Mouse (Mus musculus): Measurements from ENCODE around the gene Mfsd2b. TPM values are rescaled to one million over a fixed set of nuclear protein-coding genes. Genes with fewer than 3 reads are reported as not detected.

Gene Mfsd2b
- polyA plus RNA-seq, 1 experiment from 2014 or later: 94.8 TPM

DNA sequence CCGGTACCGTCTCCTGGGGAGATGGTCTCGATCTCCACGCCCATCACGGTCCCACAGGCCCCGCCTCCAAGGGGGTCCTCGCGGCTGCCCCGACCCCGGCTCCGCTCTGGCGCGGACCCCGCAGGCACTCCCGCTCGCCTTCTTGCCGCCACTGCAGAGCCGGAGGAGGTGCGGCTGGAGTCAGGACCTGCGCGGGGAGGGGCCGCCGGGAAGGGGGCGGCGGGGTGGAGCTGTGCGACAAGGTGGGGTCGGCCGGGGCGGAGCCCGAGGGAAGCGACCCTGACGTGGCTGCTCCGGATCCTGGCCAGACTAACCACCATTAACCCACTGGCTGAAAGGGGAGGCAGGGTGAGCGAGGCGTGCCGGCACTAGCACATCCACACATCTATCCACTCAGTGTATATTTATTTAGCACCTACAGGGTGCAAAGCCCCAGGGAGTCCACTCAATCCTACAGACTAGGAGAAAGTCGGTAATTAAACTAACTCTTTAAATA, 32.7 kb downstream of the Mfsd2b start, which contains the start of gene Fkbp1b:
TSS of gene Fkbp1b (minus strand) at position 200 of the 496 bp plus-strand sequence.
- Histone ChIP-seq H3K4me3 (peak within 1 kb of the TSS; percentile 73), H3K4me1 (peaks cover 47% of the 10 kb centered on the region), H3K9me3 (replicated peaks) (no peaks in the 10 kb centered on the region), H3K27ac (no peak within 1 kb of the TSS; the same call in 1 of the 2 replicates), H3K9ac (peak within 1 kb of the TSS; percentile 76), H3K27me3 (replicated peaks) (peaks cover 7% of the 10 kb centered on the region), H3K36me3 (no peaks in the 10 kb centered on the region; the same call in 1 of the 2 replicates), H3K4me2 (peak within 1 kb of the TSS; percentile 99)
- ATAC-seq: peak; percentile 68
- under 1% methylated on average over 37 of the region's 37 CpGs for WGBS (ENCODE audit: insufficient replicate concordance)

DNA sequence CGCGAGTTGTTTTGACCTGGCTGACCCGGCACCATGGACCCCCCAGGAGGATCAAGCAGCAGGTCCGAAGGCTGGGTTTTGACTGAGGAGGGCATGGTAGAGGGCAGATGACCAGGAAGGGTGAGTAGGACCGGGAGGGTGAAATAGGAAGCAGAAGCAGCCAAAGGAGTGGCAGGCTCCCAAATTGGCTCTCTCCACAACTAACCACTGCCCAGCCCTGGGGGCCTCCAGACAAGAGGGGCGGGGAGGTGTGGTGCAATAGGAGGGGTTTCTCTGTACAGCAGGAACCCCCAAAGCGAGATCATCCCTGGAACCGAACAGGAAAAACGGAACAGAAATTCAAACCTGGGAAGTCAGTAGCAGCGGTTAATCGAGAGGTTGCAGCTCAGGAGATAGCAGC, 33.4 kb downstream of the Mfsd2b start:
- Histone ChIP-seq H3K27ac (no peak overlapping the region), H3K4me2 (peak overlapping the region; percentile 99)

DNA sequence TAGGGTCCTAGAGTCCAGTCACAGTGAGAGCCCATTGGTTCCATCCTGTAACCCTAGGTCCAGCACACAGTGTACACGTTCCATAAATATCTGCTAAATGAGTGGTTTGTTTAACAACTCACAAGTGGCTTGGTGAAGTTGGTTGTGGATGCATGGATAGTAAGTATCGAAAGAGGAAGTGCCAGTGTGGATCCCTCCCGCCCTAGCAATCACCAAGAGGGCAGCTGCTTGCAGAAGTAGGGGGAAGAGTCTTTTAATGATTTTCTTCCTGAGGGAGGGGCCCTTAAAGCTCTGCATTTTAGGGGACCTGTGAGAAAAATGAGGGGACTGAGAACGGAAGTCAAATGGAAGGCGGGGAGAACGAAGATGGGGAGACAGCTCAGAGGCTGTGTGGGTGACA, 34.1 kb downstream of the Mfsd2b start:
- H3K9me3 ChIP-seq (replicated peaks): no peaks in the 10 kb centered on the region

More for the DNA sequence above, 33.4 kb downstream of the Mfsd2b start:
- no peaks in the 10 kb centered on the region for H3K9me3 ChIP-seq (replicated peaks)
- H3K27me3 ChIP-seq (replicated peaks): peaks cover 7% of the 10 kb centered on the region
- H3K9ac ChIP-seq: peak overlapping the region; percentile 76
- H3K4me3 ChIP-seq: peak overlapping the region; percentile 73
- 2% methylated on average over 11 of the region's 11 CpGs for WGBS (ENCODE audit: insufficient replicate concordance)
- H3K4me1 ChIP-seq: peaks cover 47% of the 10 kb centered on the region
- H3K36me3 ChIP-seq: no peaks in the 10 kb centered on the region
- no peak for ATAC-seq

DNA sequence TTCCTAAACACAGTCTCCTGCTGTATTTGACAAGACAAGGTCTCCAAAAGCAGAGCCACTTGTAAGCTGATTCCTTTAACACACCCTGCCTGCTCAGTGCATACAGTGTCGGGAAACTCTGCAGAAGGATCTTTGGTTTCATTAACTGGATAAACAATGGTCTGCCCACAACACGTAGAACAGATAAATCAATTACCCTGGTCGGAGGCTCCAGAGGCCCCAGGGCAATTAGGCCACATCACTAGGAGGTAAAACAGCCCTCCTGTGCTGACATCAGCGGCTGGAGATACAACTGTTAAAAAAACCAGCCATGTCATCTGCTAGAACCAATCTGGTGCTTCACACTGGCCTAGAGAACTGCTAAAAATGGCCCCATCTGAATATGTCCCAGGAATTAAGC, 37.2 kb downstream of the Mfsd2b start:
- Histone ChIP-seq H3K27me3 (replicated peaks) (no peaks in the 10 kb centered on the region; the same call in 1 of the 2 replicates), H3K36me3 (peaks cover 14% of the 10 kb centered on the region), H3K4me1 (peaks cover 24% of the 10 kb centered on the region), H3K4me2 (no peak overlapping the region), H3K9me3 (replicated peaks) (no peaks in the 10 kb centered on the region), H3K27ac (no peak overlapping the region), H3K4me3 (no peak overlapping the region), H3K9ac (no peak overlapping the region)
- 54% methylated on average over 4 of the region's 4 CpGs for WGBS (ENCODE audit: insufficient replicate concordance)
- no peak for ATAC-seq

More for the DNA sequence above, 34.1 kb downstream of the Mfsd2b start:
- Histone ChIP-seq H3K4me2 (peak overlapping the region; percentile 99), H3K36me3 (no peaks in the 10 kb centered on the region), H3K27me3 (replicated peaks) (peaks cover 7% of the 10 kb centered on the region), H3K4me1 (peaks cover 47% of the 10 kb centered on the region), H3K4me3 (no peak overlapping the region), H3K9ac (peak overlapping the region; percentile 76; the same call in 1 of the 2 replicates), H3K27ac (no peak overlapping the region)
- WGBS (ENCODE audit: insufficient replicate concordance): 21% methylated on average over 6 of the region's 6 CpGs
- ATAC-seq: no peak

DNA sequence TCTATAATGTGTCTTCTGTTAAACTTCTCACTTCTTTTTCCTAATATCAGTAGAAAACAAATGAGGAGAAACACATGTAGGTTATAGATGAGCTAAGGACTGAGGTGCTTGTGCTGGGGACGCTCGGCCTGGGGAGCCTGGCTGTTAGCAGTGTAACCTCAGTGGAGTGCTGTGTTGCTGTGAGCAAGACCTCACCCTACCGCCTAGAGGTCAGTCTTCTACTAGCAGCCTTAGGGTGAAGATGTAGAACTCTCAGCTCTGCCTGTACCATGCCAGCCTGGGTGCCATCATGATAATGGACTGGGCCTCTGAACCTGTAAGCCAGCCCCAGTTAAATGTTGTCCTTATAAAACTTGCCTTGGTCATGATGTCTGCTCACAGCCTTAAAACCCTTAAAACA, 46.9 kb downstream of the Mfsd2b start:
- H3K4me1 ChIP-seq: no peaks in the 10 kb centered on the region
- H3K36me3 ChIP-seq: peaks cover 81% of the 10 kb centered on the region
- H3K4me2 ChIP-seq: no peak overlapping the region
- H3K9me3 ChIP-seq (replicated peaks): no peaks in the 10 kb centered on the region
- no peak for ATAC-seq
- H3K9ac ChIP-seq: no peak overlapping the region
- WGBS (ENCODE audit: insufficient replicate concordance): 79% methylated on average over 3 of the region's 3 CpGs
- no peak overlapping the region for H3K4me3 ChIP-seq
- no peaks in the 10 kb centered on the region for H3K27me3 ChIP-seq (replicated peaks)
- H3K27ac ChIP-seq: no peak overlapping the region

- Histone ChIP-seq H3K4me3 (peak within 1 kb of the TSS; percentile 84), H3K36me3 (peaks cover 31% of the 10 kb centered on the region), H3K4me1 (peaks cover 33% of the 10 kb centered on the region), H3K27me3 (replicated peaks) (no peaks in the 10 kb centered on the region), H3K4me2 (peak within 1 kb of the TSS; percentile 90), H3K27ac (peak within 1 kb of the TSS; percentile 89), H3K9me3 (replicated peaks) (no peaks in the 10 kb centered on the region), H3K9ac (peak within 1 kb of the TSS; percentile 79)
- ATAC-seq: peak; percentile 97
- under 1% methylated on average over 49 of the region's 49 CpGs for WGBS (ENCODE audit: insufficient replicate concordance)
Measured at GRCm38 (mm10) chr12:4817361-4818101, 56.6 kb downstream of the Mfsd2b start, which contains the start of gene Sf3b6. Gene Sf3b6, plus strand, starts transcription at chr12:4817544.

GRCm38 (mm10) chr12:4816680-4817360, 57.3 kb downstream of the Mfsd2b start:
- Histone ChIP-seq H3K4me2 (peak overlapping the region; percentile 90), H3K9me3 (replicated peaks) (no peaks in the 10 kb centered on the region), H3K36me3 (peaks cover 24% of the 10 kb centered on the region), H3K27ac (peak overlapping the region; percentile 89), H3K4me3 (peak overlapping the region; percentile 84), H3K27me3 (replicated peaks) (no peaks in the 10 kb centered on the region), H3K4me1 (peaks cover 33% of the 10 kb centered on the region), H3K9ac (peak overlapping the region; percentile 79)
- ATAC-seq: peak; percentile 57
- 8% methylated on average over 24 of the region's 24 CpGs for WGBS (ENCODE audit: insufficient replicate concordance)

- Histone ChIP-seq H3K27me3 (replicated peaks) (no peaks in the 10 kb centered on the region), H3K4me2 (no peak overlapping the region), H3K36me3 (no peaks in the 10 kb centered on the region), H3K4me1 (peaks cover 20% of the 10 kb centered on the region), H3K9me3 (replicated peaks) (no peaks in the 10 kb centered on the region), H3K9ac (no peak overlapping the region), H3K27ac (no peak overlapping the region), H3K4me3 (no peak overlapping the region)
- ATAC-seq: no peak
- 79% methylated on average over 4 of the region's 4 CpGs for WGBS (ENCODE audit: insufficient replicate concordance)
Measured at GRCm38 (mm10) chr12:4813636-4814035, 60.5 kb downstream of the Mfsd2b start.

Other genes starting within 250 kb of the Mfsd2b start
- 0.20 TPM in 1 of 2 replicates, not detected in the other for gene Fam228a, start 135.9 kb downstream of the Mfsd2b start, polyA plus RNA-seq (2016; fragmentation: Nextera tagmentation; extraction: Ambion mirVana)
- 1.7 and 1.8 TPM in 2 replicates for gene Pfn4, start 105.3 kb downstream of the Mfsd2b start, polyA plus RNA-seq (2016; fragmentation: Nextera tagmentation; extraction: Ambion mirVana)
- 0.93 and 2.6 TPM in 2 replicates for gene Fam228b, start 105.1 kb downstream of the Mfsd2b start, polyA plus RNA-seq (2016; fragmentation: Nextera tagmentation; extraction: Ambion mirVana)
- 193 and 203 TPM in 2 replicates for gene Sf3b6, start 56.8 kb downstream of the Mfsd2b start, polyA plus RNA-seq (2016; fragmentation: Nextera tagmentation; extraction: Ambion mirVana)
- gene Fkbp1b, start 32.8 kb downstream of the Mfsd2b start, polyA plus RNA-seq (2016; fragmentation: Nextera tagmentation; extraction: Ambion mirVana): 5.0 and 5.2 TPM in 2 replicates
- gene Wdcp, start 31.1 kb downstream of the Mfsd2b start, polyA plus RNA-seq (2016; fragmentation: Nextera tagmentation; extraction: Ambion mirVana): 19.9 and 21.0 TPM in 2 replicates
- 48.0 and 50.9 TPM in 2 replicates for gene Ubxn2a, start 33.3 kb upstream of the Mfsd2b start, polyA plus RNA-seq (2016; fragmentation: Nextera tagmentation; extraction: Ambion mirVana)
- 12.8 and 15.2 TPM in 2 replicates for gene Atad2b, start 43.0 kb upstream of the Mfsd2b start, polyA plus RNA-seq (2016; fragmentation: Nextera tagmentation; extraction: Ambion mirVana)

Measured in liver, embryonic 12.5 days (tissue).